Mouse (Mus musculus) lung, postnatal 10 days (tissue): ENCODE data around the gene Wnt5b.
"Not testable (repeated sequence)": the region's sequence is repeated elsewhere in the genome, so short reads cannot be mapped to it uniquely, and the experiment has no call there.

Experiments used
- DNase-seq: peaks from one replicate; pipeline ENCODE4 v3.0.0; 2021

Wnt5b gene

DNA sequence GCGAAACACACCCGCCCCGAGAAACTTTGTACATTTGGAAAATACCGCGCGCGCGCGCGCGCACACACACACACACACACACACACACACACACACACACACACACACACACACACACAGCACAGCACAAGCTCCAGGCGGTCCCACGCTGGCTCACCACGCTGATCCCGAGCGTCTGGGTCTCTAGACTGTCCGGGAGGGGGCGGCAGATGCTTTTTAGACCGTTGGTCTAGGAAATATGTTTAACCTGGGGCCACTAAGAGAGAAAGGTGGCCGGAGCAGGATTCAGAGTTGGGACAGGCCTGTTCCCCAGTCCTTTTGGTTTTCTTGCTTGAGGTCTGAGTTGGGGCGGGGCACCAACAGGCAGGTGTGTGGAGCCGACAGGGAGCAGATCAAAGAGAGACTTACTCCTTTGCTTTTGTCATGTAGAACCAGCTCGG lies 95.1 kb downstream of the Wnt5b start:
- DNase-seq: peak; percentile 83

DNA sequence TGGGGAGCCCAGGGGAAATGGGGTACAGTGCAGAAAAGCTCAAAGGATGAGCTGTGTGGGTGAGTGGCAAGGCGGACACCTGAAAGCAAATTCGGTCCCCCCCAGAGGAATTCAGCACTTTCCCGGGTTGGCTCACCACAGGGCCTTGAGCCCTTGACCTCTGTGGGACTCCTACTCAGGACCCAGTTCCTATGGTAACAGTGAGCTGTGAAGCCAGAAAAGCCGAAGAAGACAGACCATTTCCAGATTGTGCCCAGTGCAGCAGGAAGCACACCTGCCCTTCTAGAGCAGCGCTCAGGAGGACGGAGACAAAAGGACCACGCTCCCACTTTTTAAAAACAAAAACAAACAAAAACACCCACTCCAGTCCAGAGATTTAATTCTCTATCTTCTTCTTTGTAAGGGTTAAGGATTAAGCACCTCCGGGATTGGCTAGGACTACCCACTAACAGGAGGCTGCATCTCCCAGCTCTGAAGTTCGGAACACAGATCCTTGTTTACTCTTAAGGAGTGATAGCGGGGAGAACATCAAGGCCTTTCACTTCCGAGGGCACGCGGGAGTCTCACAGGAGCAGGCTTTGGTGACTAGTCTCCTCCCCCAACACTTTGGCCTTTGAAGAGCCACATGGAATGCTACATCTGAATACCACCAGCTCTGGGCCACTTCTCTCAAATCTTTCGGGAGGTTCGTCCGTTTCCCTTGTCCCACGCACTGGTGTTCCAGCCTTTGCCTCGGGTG lies 95.7 kb downstream of the Wnt5b start:
- peak; percentile 50 for DNase-seq

DNA sequence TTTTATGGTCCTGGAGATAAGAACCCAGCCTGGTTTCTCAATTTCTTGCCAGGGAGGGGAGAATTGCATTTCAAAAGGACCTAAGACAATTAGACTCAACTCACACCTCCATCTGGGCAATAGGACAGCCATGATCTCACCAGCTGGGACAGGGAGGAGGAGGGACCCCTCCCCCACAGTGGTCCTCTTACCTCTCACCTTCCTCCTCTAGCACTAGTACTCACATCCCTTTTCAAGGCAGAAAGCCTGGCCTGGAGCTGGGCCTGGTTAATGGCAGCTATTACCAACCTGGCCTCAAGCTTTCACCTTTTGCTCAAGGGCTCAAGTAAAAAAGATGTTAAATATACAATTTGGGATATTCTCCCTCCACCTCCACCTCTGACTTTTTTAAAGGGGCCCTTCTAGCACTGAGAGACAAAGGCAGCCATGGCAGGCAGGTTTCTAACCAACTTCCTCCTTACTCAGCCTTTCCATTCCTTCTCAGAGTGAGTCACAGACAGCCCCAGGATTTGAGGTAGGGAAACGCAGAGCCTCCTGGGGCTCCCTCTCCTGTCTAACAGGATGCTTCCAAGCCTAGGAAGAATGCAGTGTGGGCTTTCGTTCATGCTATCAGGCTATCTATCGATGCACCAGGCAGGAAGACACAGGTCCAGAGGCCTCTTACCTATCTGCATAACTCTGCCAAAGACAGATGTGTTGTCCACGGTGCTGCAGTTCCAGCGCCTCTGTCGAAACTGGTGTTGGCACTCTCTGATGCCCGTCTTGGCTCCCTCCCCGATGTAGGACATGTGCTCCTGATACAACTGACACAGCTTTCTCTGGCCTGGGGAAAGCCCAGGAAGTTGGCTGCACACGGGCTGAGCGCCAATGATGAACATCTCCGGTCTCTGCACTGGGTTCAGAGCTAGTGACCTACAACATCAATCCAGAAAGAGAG lies 98.2 kb downstream of the Wnt5b start:
- no peak for DNase-seq

GRCm38 (mm10) chr6:119443742-119444645 lies 100.2 kb downstream of the Wnt5b start:
- DNase-seq: peak; percentile 89

DNA sequence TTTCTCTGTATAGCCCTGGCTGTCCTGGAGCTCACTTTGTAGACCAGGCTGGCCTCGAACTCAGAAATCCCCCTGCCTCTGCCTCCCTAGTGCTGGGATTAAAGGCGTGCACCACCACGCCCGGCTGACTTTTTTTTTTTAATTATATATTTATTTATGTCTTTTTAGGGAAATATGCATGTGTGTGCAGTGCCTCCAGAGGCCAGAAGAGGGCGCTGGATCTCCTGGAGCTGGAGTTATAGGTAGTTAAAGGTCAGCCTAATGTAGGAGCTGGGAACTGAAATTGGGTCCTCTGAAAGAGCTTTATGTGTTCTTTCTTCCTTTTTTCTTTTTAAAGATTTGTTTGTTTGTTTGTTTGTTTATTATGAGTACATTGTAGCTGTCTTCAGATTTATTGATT lies 101.4 kb downstream of the Wnt5b start:
- DNase-seq: not testable (repeated sequence)

GRCm38 (mm10) chr6:119437894-119438761 lies 106.0 kb downstream of the Wnt5b start:
- DNase-seq: no peak

DNA sequence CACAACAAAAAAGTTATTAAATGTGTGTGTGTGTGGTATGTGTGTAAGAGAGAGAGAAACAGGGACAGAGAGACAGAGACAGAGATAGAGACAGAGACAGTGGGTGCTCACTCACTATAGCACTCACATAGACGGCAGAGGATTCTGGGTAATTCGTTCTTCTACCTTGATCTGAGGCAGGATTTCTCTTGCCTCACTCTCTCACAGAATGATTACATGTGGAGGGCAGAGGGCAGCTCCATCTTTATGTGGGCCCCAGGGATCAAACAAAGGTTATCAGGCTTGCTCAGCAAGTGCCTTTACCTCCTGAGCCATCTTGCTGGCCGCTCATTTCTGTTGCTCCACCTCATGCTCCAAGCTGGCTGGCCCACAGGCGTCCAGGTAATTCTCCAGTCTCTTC lies 109.8 kb downstream of the Wnt5b start:
- no peak for DNase-seq

GRCm38 (mm10) chr6:119431751-119432324 lies 112.3 kb downstream of the Wnt5b start:
- peak; percentile 52 for DNase-seq

DNA sequence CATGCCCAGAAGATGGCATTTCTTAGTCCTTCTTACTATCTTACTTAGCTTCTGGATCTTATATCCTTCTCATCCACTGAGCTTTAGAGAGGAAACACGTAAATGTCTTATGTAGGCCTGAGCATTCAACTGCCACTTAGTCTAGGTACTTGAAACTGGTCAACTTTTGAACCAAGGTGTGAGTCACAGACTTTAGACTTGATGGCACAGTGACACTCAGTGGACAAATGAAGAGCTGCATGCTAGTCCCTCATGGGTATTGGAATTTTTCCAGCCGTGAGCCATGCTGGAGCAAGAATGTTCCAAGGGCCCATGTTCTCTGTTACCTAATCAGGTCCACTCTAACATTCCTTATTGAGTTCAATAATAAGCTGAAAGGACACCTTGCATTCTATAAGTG lies 113.6 kb downstream of the Wnt5b start:
- peak; percentile 84 for DNase-seq

- no peak for DNase-seq
Observed at GRCm38 (mm10) chr6:119429311-119429710, 114.8 kb downstream of the Wnt5b start.

GRCm38 (mm10) chr6:119428611-119429010 lies 115.5 kb downstream of the Wnt5b start:
- DNase-seq: peak; percentile 44

- DNase-seq: no peak
Observed at GRCm38 (mm10) chr6:119421001-119421400, 123.1 kb downstream of the Wnt5b start.

GRCm38 (mm10) chr6:119420357-119420756 lies 123.8 kb downstream of the Wnt5b start:
- no peak for DNase-seq

GRCm38 (mm10) chr6:119419412-119419811 lies 124.7 kb downstream of the Wnt5b start:
- no peak for DNase-seq

DNA sequence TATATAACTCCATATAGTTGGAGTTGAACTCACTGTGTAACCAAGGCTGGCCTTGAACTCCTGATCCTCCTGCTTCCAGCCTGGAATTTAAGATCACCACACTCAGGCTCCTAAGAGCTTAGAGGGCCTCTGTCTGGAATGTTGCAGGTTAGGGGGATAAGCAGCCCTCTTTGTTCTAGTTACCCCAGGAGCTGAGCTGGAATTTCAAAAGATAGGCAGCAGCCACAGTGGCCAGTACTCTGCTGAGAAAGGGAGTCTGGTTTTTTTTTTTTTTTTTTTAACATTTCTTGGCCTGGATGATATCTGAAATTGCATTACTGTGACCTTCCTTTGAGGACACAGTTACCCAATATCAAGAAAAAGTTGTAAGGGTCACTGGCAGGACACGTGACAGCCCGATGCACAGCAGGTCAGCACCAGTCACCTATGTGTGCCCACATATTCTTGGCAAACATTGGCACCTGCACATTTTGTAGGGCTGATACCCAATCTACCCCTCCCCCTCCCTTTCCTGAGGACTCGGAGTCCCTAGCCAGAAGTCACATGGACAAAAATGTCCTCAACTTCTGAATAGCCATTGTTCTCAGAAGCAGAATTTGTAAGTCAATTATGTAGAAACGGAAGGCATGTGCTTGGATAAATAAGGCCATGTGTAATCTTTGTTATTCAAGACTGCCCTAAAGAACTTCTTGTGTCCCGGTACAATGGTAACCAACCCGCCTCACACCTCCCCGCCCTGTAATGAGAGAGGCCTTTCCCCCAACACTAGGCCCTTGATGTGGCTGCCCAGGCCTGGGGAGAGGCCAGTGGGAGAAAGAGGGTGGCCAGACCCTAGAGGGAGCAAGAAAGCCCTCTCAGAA lies 125.5 kb downstream of the Wnt5b start:
- DNase-seq: peak; percentile 65

DNA sequence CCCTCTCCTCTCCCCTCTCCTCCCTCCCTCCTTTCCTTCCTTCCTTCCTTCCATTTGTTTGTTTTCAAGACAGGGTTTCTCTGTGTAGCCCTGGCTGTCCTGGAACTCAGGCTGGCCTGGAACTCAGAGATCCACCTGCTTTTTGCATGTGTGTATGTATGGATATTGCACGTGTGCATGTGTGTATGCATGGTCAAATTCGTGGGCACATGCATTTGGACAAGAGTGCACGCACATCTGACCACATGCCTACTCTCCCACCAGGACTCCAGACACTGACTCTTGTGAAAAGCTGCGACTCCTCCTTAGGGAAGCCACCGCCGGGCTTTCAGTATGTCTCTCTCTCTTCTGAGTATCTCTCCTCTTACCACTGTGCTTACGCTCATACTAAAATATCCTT lies 126.3 kb downstream of the Wnt5b start:
- no peak for DNase-seq

DNA sequence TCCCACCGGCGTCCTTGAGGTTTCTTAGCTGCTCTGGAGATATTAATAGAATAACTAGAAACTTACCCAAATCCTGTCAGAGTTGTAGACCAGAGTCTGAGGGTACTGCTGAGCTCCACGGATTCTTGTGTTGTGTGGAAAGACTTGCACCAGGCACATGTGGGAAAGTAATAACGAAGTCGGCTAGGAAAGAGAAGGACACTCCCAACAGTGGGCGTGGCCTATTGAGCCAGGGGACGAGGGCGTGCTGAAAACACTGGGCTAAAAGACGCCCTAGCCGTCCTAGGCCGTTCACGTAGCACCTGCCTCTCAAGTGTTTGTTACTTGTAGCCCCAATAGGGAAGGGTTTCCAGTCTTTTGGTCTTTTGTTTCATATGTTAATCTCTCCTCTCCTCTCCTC lies 126.8 kb downstream of the Wnt5b start, which contains the start of gene Adipor2:
Gene Adipor2 (minus strand): TSS at position 351 of the 400 bp plus-strand sequence.
- peak; percentile 83 for DNase-seq

DNA sequence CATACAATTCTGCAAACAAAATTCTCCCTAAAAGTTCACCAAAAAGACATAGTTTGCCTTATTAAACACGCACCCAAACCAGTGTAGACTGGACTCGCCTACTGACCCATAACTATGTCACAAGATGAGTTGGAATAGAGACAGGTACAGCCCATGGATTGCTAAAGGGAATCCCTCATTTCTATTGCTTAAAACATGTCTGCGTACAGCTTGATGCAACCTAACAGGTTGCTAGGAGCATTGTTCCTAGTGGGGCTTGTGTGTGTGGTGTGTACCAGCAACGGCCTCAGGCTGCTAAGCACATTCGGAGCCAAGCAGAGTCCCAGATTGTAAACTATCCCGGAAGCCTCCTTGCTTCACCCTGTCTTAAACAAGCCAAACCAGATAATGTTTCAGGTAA lies 127.5 kb downstream of the Wnt5b start:
- DNase-seq: no peak

DNA sequence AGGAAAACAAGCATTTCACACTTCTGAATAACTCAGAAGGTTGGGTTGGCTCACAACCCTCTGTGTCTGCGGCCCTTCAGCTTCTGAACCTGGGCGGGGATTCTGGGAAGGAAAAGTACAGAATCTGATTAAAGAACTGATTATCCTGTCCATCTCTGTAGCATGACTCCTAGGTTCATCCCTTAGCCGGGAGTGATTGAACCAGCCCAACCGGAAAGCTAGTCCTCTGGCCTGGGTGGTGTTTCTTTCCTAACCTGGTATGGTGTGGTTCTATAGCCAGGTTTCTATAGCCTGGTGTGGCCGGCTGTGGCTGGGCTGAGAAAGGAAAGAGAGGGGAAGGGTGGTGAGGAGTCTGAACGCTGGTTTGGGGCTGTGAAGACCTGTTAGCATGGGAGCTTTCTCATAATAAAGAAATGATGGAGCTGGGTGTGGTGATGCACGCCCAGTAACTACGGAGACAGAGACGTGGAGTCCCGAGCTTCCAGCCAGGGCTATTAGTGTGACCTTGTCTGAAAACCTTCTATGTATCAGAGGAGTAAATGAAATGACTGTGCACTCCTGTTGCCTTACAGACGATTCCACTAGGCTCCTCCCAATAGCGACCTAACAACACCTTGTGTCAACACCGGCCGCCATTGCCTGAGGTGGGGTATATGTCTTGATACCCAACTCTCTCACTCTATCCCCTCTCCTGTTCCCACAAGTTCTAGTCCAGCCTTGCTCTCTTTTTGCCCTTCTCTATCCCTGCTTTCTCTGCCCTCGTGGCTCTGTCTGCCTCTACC lies 129.7 kb downstream of the Wnt5b start:
- no peak for DNase-seq
